Mouse (Mus musculus): ENCODE measurements around the gene Zxdc.

DNA sequence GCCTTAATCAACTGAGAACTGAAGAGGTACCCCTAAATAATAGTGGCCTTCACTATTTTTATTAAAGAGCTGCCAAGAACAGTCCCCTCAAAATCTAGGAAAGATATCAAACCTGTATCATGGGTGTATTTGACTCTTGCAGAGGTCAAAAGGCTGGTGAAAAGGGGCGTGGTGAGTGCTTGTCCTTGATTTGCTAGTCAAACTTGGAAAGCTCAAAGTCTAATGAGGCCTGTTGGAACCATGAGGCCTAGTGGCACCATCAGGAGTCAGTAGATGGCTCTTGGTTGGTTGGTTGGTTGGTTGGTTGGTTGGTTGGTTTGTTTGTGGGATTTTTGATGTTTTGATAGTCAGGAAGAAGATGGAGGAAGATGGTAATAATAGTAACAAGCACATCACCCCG lies 26.5 kb downstream of the Zxdc start:
- TF ChIP-seq CTCF (IDR thresholded peaks at IDR 0.05) = no peak
- no peak for TF ChIP-seq EP300 (IDR thresholded peaks at IDR 0.05)

Data from lung, postnatal 0 days (tissue).